Mouse (Mus musculus) embryonic facial prominence, embryonic 12.5 days (tissue): ENCODE measurements around the gene Dcst1. TPM values are rescaled to one million over a fixed set of nuclear protein-coding genes. Genes with fewer than 3 reads are reported as not detected.
A peak's percentile ranks its signal among the peaks of the same experiment; 100 is the strongest.

Source experiments
- ATAC-seq: fragments of 200-750 bp; cut with Nextera tagmentation; 2 replicates; pipeline ENCODE4 v1.8.0; 2017; ENCODE audit not compliant: insufficient number of reproducible peaks, insufficient read depth, low FRiP score, low TSS enrichment
- H3K27ac ChIP-seq: fragments of 300-500 bp; sonication (generic); 2 replicates; pipeline ENCODE4 v1.5.1; 2016; ENCODE audit warnings: mild to moderate bottlenecking
- H3K27me3 ChIP-seq: fragments of 300-500 bp; sonication (generic); 2 replicates; pipeline ENCODE4 v1.6.1; 2016; ENCODE audit warnings: mild to moderate bottlenecking, moderate library complexity
- H3K36me3 ChIP-seq: fragments of 300-500 bp; sonication (generic); 2 replicates; pipeline ENCODE4 v1.6.1; 2016; ENCODE audit warnings: mild to moderate bottlenecking
- H3K4me1 ChIP-seq: fragments of 300-500 bp; sonication (generic); 2 replicates; pipeline ENCODE4 v1.6.1; 2016
- H3K4me2 ChIP-seq: fragments of 300-500 bp; sonication (generic); replicated peaks from 2 replicates; pipeline ENCODE4 v1.6.1; 2016; ENCODE audit warnings: mild to moderate bottlenecking, moderate library complexity
- H3K4me3 ChIP-seq: fragments of 300-500 bp; sonication (generic); 2 replicates; pipeline ENCODE4 v1.5.1; 2016; ENCODE audit warnings: mild to moderate bottlenecking
- H3K9ac ChIP-seq: fragments of 300-500 bp; sonication (generic); 2 replicates; pipeline ENCODE4 v1.6.1; 2016; ENCODE audit warnings: mild to moderate bottlenecking, moderate library complexity
- H3K9me3 ChIP-seq: fragments of 300-500 bp; sonication (generic); 2 replicates; pipeline ENCODE4 v1.6.1; 2016; ENCODE audit warnings: mild to moderate bottlenecking, moderate library complexity
- WGBS: fragments of 180-500 bp; shearing (Covaris S2); methylation state at CpG from one replicate; pipeline ENCODE4 v1.1.7; 2016; 5-methylcytosine and 5-hydroxymethylcytosine counted together
- polyA plus RNA-seq: library from polyadenylated mRNA; unstranded; fragments of >200 nt; fragmentation: Nextera tagmentation; extraction: Ambion mirVana; gene quantifications from 2 replicates; pipeline ENCODE4 v1.2.1, GENCODE M21; 2016

Dcst1 gene
- polyA plus RNA-seq, 1 experiment from 2014 or later = 0.32 TPM

DNA sequence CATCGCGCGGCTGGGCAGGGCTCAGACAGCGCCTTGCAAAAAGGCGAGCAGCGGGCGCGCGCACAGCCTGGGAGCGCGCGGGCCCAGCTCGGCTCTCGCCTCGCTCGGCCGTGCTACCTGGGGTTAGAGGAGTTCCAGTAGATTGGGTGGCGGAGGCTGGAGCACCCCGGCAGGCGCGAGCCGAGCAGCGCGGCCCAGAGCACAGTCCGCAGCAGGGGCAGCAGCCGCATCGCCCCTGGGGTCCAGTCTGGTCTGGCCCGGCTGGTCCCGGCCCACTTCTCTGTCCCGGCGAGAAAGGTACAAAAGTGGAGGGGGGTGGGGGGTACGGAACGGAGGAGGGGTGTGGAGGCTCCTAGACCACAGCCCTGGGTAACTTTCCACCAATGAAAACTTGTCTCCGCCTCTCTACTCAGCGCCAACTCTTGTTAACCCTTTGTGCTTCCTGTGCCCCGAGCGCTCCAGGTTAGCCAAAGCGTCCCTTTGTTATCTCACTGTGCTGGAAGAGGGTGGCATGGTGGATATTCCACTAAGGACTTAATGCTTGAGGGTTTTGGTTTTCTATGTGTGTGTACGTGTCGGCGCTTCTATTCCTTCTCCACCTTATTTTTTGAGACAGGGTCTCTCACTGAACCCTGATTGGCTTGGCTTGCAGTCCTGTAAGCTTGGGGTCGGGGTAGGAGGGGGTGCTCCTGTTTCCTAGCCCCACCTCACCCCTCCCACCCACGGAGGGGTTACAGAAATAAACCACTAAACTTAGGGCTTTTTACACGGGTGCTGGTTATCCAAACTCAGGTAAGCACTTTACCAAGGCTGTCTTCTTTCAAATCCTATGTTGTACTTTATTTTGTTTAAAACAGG is 27.1 kb downstream of the Dcst1 start, which contains the start of gene Efna4:
Gene Efna4, minus strand, starts transcription at position 308 of the 858 bp plus-strand sequence.
- peaks cover 31% of the 10 kb centered on the region for H3K36me3 ChIP-seq
- under 1% methylated on average over 43 of the region's 44 CpGs for WGBS
- H3K4me1 ChIP-seq = peaks cover 50% of the 10 kb centered on the region
- H3K27me3 ChIP-seq = no peaks in the 10 kb centered on the region
- H3K9me3 ChIP-seq = no peaks in the 10 kb centered on the region
- peak within 1 kb of the TSS; percentile 86 for H3K4me2 ChIP-seq
- peak within 1 kb of the TSS; percentile 97 for H3K9ac ChIP-seq
- peak; percentile 90 for ATAC-seq
- peak within 1 kb of the TSS; percentile 97 for H3K27ac ChIP-seq
- H3K4me3 ChIP-seq = peak within 1 kb of the TSS; percentile 91

DNA sequence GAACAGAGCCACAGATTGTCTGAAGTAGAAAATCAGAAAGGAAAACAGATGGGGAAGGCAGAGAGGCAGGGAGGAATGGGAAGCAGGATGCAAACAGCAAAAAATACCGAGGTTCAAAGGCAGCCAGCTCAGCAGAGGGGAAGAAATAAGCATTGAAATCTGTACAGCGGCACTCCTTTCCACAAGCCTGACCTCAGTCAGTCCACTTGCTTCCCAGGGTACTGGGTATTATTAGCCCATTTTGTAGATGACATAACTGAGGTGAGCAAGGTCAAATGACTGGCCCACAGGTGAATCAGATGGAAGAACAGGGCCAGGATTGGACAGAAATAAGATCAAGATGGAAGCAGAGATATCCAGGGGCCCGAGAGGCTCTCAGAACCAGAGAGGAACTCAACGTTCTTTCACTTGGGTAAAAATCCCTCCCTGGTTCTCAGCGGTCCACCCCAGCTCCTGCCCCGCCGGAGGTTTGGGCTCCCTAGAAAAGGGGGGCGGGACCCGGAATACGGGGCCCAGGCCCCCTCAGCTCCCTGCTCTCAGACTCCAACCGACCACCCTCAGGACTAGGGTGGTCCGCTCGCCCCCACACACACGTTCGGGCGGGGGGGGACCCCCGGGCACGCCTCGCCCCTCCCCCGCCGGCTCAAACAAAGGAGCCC is 27.9 kb downstream of the Dcst1 start:
- whole genome bisulfite sequencing = under 1% methylated on average over 21 of the region's 21 CpGs
- no peak; the same call in 1 of the 2 replicates for ATAC-seq
- H3K4me1 ChIP-seq = peaks cover 56% of the 10 kb centered on the region

DNA sequence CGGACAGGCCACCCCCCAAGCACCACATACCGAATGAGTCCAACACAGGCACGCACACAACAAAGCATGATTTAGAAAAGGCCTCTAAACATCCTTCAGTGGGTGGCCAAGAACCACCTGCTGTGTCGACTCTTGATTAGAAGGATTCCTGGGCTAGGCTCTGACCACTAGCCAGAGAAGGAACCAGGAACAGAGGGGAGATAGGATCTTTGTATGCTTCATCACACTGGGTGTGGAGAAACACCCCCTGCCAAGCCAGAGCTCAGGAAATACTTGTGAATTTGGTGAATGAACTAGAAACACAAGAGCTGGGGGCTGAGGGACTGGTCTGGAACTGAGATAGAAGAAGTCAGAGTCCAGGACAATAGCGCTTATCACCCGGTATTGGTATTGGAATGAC is 28.5 kb downstream of the Dcst1 start:
- H3K4me1 ChIP-seq = peaks cover 59% of the 10 kb centered on the region

More for the DNA sequence above, 27.9 kb downstream of the Dcst1 start:
- Histone ChIP-seq H3K27ac (peak overlapping the region; percentile 97), H3K36me3 (peaks cover 27% of the 10 kb centered on the region), H3K9ac (peak overlapping the region; percentile 97), H3K27me3 (no peaks in the 10 kb centered on the region), H3K4me2 (peak overlapping the region; percentile 86), H3K4me3 (peak overlapping the region; percentile 91), H3K9me3 (no peaks in the 10 kb centered on the region)

DNA sequence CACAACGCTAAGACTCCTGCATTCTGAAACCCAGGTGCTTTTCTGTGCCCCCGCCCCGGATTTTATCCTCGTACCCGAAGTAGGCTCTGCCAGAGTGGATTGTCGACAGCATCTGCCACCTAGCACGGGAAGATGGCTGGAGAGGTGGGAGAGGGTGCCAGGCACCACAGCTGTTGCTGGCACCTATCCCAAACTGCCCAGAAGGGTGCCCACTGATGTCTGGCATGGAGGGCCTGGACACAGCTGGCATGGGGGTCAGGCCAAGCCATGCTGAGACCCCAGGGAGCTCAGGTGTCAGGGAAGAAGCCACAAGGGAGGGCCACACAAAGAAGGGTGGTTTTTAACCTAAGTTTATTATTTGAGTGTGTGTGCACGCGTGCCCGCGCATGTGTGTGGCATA is 32.0 kb downstream of the Dcst1 start:
- Histone ChIP-seq H3K4me2 (no peak overlapping the region), H3K4me1 (peaks cover 36% of the 10 kb centered on the region), H3K27me3 (no peaks in the 10 kb centered on the region), H3K9me3 (no peaks in the 10 kb centered on the region), H3K27ac (no peak overlapping the region; the same call in 1 of the 2 replicates), H3K9ac (no peak overlapping the region), H3K4me3 (no peak overlapping the region), H3K36me3 (peaks cover 24% of the 10 kb centered on the region)
- ATAC-seq = no peak
- whole genome bisulfite sequencing = 74% methylated on average over 11 of the region's 11 CpGs

More for the DNA sequence above, 28.5 kb downstream of the Dcst1 start:
- Histone ChIP-seq H3K27ac (peak overlapping the region; percentile 97; the same call in 1 of the 2 replicates), H3K4me3 (peak overlapping the region; percentile 91), H3K4me2 (peak overlapping the region; percentile 86), H3K9me3 (no peaks in the 10 kb centered on the region), H3K36me3 (peaks cover 24% of the 10 kb centered on the region), H3K9ac (peak overlapping the region; percentile 97), H3K27me3 (no peaks in the 10 kb centered on the region)
- 8% methylated on average over 6 of the region's 6 CpGs for WGBS
- ATAC-seq = no peak

DNA sequence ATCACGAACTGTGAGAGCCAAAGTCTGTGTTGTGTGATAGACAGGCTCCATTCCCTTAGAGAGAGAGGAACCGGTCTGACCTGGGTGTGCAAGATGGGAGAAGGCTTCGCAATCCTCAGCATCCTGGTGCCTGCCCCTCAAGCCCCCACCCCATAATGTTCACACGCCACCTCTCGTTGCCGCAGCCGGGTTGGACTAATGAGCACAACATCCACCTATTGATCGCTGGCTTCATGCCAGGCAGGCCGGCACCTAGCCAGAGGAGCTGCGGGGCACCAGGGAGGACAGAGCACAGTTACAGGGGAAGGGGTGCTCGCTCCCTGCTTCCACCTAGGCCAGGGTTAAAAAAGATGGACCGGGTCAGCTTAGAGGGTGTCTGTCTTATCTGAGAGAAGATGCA is 32.6 kb downstream of the Dcst1 start:
- 64% methylated on average over 12 of the region's 12 CpGs for WGBS
- Histone ChIP-seq H3K27ac (no peak overlapping the region), H3K36me3 (peaks cover 24% of the 10 kb centered on the region), H3K9ac (no peak overlapping the region), H3K27me3 (no peaks in the 10 kb centered on the region), H3K9me3 (no peaks in the 10 kb centered on the region), H3K4me3 (no peak overlapping the region), H3K4me2 (no peak overlapping the region), H3K4me1 (peaks cover 36% of the 10 kb centered on the region)
- no peak for ATAC-seq

DNA sequence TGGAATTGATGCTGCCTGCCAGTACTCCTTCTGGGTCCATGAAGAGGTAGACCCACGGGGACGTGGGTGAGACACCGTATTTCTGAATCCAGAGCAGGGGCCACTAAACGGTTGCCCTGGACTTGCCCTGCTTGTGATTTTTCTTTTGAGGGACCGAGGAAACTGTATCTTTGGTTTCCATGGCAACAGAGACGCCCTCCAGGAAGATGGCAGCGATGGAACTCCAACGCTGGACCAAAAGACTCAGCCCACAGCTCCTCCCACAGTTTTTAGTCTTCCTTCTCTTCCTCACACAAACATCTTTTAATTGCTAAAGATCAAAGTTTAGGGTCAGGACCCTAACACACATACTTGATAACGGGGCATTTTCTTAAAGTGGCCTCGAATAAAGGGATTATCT is 33.0 kb downstream of the Dcst1 start:
- Histone ChIP-seq H3K27me3 (no peaks in the 10 kb centered on the region), H3K9ac (no peak overlapping the region), H3K27ac (no peak overlapping the region), H3K4me3 (no peak overlapping the region), H3K4me1 (peaks cover 36% of the 10 kb centered on the region), H3K36me3 (peaks cover 24% of the 10 kb centered on the region), H3K4me2 (no peak overlapping the region), H3K9me3 (no peaks in the 10 kb centered on the region)
- 38% methylated on average over 10 of the region's 10 CpGs for WGBS
- ATAC-seq = no peak

DNA sequence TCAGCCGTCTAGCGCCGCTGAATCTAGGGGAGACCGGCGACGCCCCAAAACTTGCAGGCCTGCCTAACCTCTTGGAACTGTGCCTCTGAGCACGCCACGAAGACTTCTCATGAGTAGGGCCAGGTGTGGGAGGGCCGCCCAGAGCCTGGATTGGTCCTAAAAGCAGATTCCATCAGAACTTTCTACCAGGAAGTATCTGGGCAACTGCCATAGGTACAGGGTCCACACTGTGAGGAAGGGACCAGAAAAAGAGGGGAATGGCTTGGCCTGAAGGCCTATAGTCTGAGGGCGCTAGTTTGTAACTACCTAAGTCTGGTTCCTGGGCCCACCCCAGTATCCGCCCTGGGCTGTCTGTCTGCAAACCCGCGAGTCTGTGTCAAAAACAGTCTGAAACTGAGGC is 33.5 kb downstream of the Dcst1 start:
- Histone ChIP-seq H3K27me3 (no peaks in the 10 kb centered on the region), H3K4me3 (no peak overlapping the region), H3K9ac (no peak overlapping the region), H3K4me1 (peaks cover 31% of the 10 kb centered on the region), H3K9me3 (no peaks in the 10 kb centered on the region), H3K36me3 (peaks cover 24% of the 10 kb centered on the region), H3K27ac (no peak overlapping the region), H3K4me2 (no peak overlapping the region)
- no peak for ATAC-seq
- 64% methylated on average over 13 of the region's 13 CpGs for WGBS

DNA sequence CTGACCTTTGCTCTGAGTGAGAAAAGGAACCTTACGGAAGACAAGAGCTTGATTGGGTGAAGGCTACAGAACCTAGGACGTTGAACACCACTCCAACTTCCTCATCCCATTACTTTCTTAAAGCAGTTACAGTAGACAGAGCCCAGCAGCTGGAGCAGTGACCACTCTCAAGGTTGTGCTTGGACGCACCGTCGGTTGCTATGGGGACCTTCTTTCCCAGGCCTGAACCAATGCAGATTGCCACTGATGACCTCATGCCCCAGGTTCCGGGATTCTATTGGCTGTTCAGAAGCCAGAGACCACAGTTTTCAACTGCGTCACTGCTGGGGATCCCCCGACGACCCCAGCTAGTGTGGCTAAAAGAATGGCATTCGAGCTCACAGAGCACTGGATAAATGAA is 34.1 kb downstream of the Dcst1 start:
- Histone ChIP-seq H3K27ac (no peak overlapping the region), H3K27me3 (no peaks in the 10 kb centered on the region), H3K4me2 (no peak overlapping the region), H3K4me3 (no peak overlapping the region), H3K9me3 (no peaks in the 10 kb centered on the region), H3K9ac (no peak overlapping the region), H3K4me1 (peaks cover 25% of the 10 kb centered on the region), H3K36me3 (peaks cover 24% of the 10 kb centered on the region)
- no peak for ATAC-seq
- WGBS = 21% methylated on average over 10 of the region's 10 CpGs

DNA sequence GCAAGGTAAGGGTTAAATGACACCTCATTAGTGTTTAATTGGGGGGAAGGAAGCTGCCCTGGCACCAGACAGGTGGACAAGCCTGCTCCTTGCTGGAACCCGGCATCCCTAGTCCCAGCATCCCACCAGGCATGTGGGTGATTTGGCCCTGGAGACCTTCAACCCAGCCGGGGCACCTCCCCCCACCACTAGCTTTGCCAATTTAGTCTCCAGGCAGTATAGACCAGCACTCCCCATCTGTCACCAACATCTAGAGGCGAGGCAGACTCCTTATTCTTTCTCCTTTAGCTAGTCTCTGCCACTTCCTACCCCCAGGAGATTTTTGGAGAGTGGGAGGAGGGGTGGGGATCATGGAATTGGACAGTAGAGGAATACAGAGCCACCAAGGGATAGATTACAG is 34.7 kb downstream of the Dcst1 start:
- Histone ChIP-seq H3K36me3 (peaks cover 24% of the 10 kb centered on the region), H3K9me3 (no peaks in the 10 kb centered on the region), H3K4me1 (peaks cover 21% of the 10 kb centered on the region), H3K4me2 (no peak overlapping the region), H3K27me3 (no peaks in the 10 kb centered on the region), H3K9ac (no peak overlapping the region), H3K27ac (no peak overlapping the region), H3K4me3 (no peak overlapping the region)
- no peak for ATAC-seq
- 55% methylated on average over 3 of the region's 3 CpGs for WGBS

DNA sequence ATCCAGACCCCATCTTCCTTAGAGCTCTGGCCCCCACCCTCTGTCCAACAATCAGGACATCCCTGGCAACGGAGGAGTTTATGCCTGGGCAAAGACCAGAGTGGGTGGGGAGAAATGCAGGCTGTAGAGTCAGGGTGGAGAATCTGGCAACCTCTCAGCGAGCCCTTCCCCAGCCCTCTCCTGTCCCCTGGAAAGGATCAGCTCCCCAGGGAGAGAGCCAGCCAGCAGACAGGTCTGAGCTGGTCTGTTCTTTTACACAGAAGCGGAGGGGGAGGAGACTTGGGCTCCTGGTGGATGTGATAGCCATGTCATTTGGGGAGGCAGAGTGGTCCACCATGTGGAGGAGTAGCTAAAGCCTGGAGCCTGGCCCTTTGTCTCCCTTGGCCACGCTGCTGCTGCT is 36.4 kb downstream of the Dcst1 start:
- H3K9me3 ChIP-seq = no peaks in the 10 kb centered on the region
- no peak overlapping the region for H3K4me2 ChIP-seq
- no peaks in the 10 kb centered on the region for H3K27me3 ChIP-seq
- H3K36me3 ChIP-seq = peaks cover 7% of the 10 kb centered on the region
- peak; percentile 18; the same call in 1 of the 2 replicates for ATAC-seq
- peaks cover 18% of the 10 kb centered on the region for H3K4me1 ChIP-seq
- H3K27ac ChIP-seq = no peak overlapping the region
- no peak overlapping the region for H3K4me3 ChIP-seq
- H3K9ac ChIP-seq = no peak overlapping the region
- WGBS = 17% methylated on average over 4 of the region's 4 CpGs

DNA sequence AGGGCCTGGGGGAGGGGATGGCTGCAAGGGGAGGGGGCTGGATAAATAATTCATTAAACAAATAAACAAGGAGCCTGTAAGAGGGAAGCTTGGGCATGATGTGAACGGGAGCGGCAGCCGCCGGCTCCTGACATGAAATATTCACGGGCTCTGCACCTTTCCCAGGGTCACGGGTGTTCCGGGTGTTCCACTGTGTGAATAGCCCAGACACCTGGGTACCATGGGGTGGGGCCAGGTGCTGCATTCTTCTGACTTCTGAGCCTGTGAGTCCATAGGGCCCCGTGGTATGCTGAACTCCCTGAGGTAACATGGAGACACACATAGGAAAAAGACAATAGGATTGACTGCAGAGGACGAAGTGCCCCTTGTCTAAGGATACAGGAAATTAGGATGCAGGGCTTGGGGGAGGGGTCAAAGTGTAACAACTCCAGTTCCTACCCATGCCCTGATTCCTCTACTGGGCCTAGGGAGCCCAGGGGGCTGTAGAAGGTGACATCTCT is 37.6 kb downstream of the Dcst1 start:
- H3K27me3 ChIP-seq = no peaks in the 10 kb centered on the region
- H3K9ac ChIP-seq = no peak overlapping the region
- no peak overlapping the region for H3K27ac ChIP-seq
- H3K4me2 ChIP-seq = no peak overlapping the region
- H3K9me3 ChIP-seq = no peaks in the 10 kb centered on the region
- no peak overlapping the region for H3K4me3 ChIP-seq
- 37% methylated on average over 9 of the region's 9 CpGs for WGBS
- peaks cover 11% of the 10 kb centered on the region for H3K4me1 ChIP-seq
- ATAC-seq = no peak
- no peaks in the 10 kb centered on the region for H3K36me3 ChIP-seq

DNA sequence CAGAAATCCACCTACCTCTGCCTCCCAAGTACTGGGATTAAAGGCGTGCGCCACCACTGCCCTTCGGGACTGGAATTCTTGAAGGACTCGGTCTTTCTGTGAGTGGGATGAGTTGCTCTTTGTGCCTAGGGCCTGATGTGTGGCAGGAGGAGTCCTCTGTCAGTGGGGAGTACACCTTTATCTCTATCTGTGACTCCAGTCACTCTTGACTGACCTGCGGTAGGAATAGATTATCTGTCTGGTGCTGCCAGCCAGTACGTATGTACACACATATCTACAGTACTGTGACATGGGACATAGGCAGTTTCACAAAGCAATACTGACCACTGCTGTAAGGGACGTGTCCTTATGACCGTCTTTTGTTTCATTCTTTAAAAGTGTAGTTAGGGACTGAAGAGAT is 39.2 kb downstream of the Dcst1 start:
- H3K4me3 ChIP-seq = no peak overlapping the region
- peaks cover 13% of the 10 kb centered on the region for H3K4me1 ChIP-seq
- H3K4me2 ChIP-seq = no peak overlapping the region
- no peak overlapping the region for H3K27ac ChIP-seq
- no peaks in the 10 kb centered on the region for H3K9me3 ChIP-seq
- peaks cover 14% of the 10 kb centered on the region for H3K27me3 ChIP-seq
- 92% methylated on average over 8 of the region's 8 CpGs for WGBS
- no peaks in the 10 kb centered on the region for H3K36me3 ChIP-seq
- ATAC-seq = no peak
- no peak overlapping the region for H3K9ac ChIP-seq
